Mouse (Mus musculus): Measurements from ENCODE around the gene Wnt4. TPM values are rescaled to one million over a fixed set of nuclear protein-coding genes. Genes with fewer than 3 reads are reported as not detected.

Wnt4 gene
- polyA plus RNA-seq, 1 experiment from 2014 or later: 2.7 TPM

DNA sequence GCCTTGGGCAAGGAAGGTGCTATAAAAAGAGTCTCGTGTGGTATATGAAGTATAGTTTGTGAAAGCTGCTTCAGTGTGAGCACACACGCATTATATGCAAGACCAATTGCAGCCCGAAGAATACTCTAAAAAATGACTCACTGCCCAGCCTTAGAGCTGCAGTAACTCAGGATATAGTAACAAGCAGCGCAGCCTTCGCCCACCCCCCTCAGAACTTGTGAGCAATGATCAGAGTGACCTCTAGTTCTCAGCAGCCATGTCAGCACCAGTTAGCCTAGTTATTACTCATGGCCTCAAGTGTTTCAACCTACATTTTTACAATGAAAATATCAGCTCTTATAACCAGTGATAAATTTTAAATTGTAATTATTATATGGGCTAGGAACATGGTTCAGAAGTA lies 59.2 kb downstream of the Wnt4 start:
- Histone ChIP-seq H3K9me3 (replicated peaks; ENCODE audit: control insufficient read depth, low read length, poor library complexity, severe bottlenecking) (no peaks in the 10 kb centered on the region), H3K4me3 (ENCODE audit: low read depth, low read length) (no peak overlapping the region), H3K36me3 (ENCODE audit: control insufficient read depth, insufficient read depth, low read length) (peaks cover 2% of the 10 kb centered on the region; the same call in 1 of the 2 replicates), H3K9ac (ENCODE audit: low read depth, low read length) (no peak overlapping the region), H3K4me2 (ENCODE audit: low read length) (no peak overlapping the region), H3K4me1 (ENCODE audit: control insufficient read depth, insufficient read depth, low read length) (0 out of 2 replicates have a peak, but pooled peaks cover 3% of the 10 kb centered on the region), H3K27me3 (ENCODE audit: control insufficient read depth, insufficient read depth, low read depth, low read length) (no peaks in the 10 kb centered on the region), H3K27ac (ENCODE audit: low read length) (no peak overlapping the region)
- ATAC-seq: no peak
- WGBS: 92% methylated on average over 5 of the region's 5 CpGs

DNA sequence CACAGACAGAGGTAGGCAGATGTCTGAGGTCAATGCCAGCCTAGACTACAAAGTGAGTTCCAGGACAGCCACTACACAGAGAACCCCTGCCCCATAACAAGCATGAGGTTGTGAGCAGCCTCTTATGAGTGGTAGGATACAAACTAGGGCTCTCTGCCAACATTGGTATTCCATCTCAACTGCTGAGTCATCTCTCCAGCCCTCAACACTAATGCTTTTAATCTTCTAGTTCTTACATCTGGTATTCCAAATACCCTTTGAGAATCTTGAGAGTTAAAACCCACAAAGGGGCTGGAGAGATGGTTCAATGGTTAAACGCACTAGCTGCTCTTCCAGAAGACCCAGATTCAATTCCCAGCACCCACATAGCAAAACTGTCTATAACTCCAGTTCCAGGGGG lies 62.1 kb downstream of the Wnt4 start:
- 81% methylated on average over 1 of the region's 1 CpGs for WGBS
- no peak for ATAC-seq
- 0 out of 2 replicates have a peak, but pooled peaks cover 3% of the 10 kb centered on the region for H3K4me1 ChIP-seq (ENCODE audit: control insufficient read depth, insufficient read depth, low read length)
- H3K27me3 ChIP-seq (ENCODE audit: control insufficient read depth, insufficient read depth, low read depth, low read length): no peaks in the 10 kb centered on the region
- no peak overlapping the region for H3K9ac ChIP-seq (ENCODE audit: low read depth, low read length)
- no peak overlapping the region for H3K4me3 ChIP-seq (ENCODE audit: low read depth, low read length)
- no peaks in the 10 kb centered on the region for H3K9me3 ChIP-seq (replicated peaks; ENCODE audit: control insufficient read depth, low read length, poor library complexity, severe bottlenecking)
- no peak overlapping the region for H3K4me2 ChIP-seq (ENCODE audit: low read length)
- H3K27ac ChIP-seq (ENCODE audit: low read length): no peak overlapping the region
- no peaks in the 10 kb centered on the region for H3K36me3 ChIP-seq (ENCODE audit: control insufficient read depth, insufficient read depth, low read length)

DNA sequence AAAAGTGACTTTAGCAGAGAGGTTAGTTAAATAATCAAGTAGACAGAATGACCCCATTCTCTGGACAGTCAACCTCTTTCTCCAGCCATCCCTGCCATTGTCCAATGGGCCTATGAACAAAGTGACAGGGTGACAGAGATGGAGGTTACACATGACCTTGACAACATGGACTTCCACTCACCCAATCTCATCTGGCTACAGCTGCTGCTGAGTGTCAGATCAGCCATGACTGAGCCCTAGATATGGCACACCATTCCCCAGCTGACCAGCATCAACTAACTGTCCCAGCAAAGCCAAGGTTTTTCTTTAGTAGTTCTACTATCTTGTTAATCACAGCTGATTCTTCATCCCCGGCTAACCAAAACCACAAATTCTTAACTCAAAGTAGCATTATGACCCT lies 65.5 kb downstream of the Wnt4 start:
- Histone ChIP-seq H3K36me3 (ENCODE audit: control insufficient read depth, insufficient read depth, low read length) (no peaks in the 10 kb centered on the region), H3K4me3 (ENCODE audit: low read depth, low read length) (no peak overlapping the region), H3K27ac (ENCODE audit: low read length) (no peak overlapping the region), H3K4me1 (ENCODE audit: control insufficient read depth, insufficient read depth, low read length) (0 out of 2 replicates have a peak, but pooled peaks cover under 1% of the 10 kb centered on the region), H3K4me2 (ENCODE audit: low read length) (no peak overlapping the region), H3K27me3 (ENCODE audit: control insufficient read depth, insufficient read depth, low read depth, low read length) (no peaks in the 10 kb centered on the region), H3K9ac (ENCODE audit: low read depth, low read length) (no peak overlapping the region), H3K9me3 (replicated peaks; ENCODE audit: control insufficient read depth, low read length, poor library complexity, severe bottlenecking) (no peaks in the 10 kb centered on the region)
- ATAC-seq: no peak
- WGBS: 100% methylated on average over 1 of the region's 1 CpGs

DNA sequence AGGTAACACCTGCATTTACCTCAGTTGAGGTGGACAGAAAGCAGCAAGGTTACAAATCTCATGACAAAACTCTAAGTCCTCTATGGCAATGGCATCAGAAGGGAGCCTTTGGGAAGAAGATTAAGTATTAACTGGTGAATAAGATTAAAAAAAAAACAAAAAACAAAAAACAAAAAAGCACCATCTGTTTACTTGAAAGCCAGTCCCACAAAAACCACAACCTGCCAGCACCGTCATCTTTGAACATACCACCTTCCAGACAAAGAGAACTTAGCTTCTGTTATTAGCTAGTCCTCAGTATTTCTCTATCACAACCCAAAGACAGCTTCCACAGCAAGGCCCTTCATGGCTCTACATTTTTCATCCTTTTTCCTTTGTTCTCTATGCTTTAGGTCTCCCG lies 67.8 kb downstream of the Wnt4 start:
- Histone ChIP-seq H3K9ac (ENCODE audit: low read depth, low read length) (no peak overlapping the region), H3K27me3 (ENCODE audit: control insufficient read depth, insufficient read depth, low read depth, low read length) (no peaks in the 10 kb centered on the region), H3K9me3 (replicated peaks; ENCODE audit: control insufficient read depth, low read length, poor library complexity, severe bottlenecking) (no peaks in the 10 kb centered on the region), H3K4me1 (ENCODE audit: control insufficient read depth, insufficient read depth, low read length) (no peaks in the 10 kb centered on the region), H3K4me3 (ENCODE audit: low read depth, low read length) (no peak overlapping the region), H3K36me3 (ENCODE audit: control insufficient read depth, insufficient read depth, low read length) (no peaks in the 10 kb centered on the region), H3K27ac (ENCODE audit: low read length) (no peak overlapping the region), H3K4me2 (ENCODE audit: low read length) (no peak overlapping the region)
- no peak for ATAC-seq
- 85% methylated on average over 2 of the region's 2 CpGs for WGBS

DNA sequence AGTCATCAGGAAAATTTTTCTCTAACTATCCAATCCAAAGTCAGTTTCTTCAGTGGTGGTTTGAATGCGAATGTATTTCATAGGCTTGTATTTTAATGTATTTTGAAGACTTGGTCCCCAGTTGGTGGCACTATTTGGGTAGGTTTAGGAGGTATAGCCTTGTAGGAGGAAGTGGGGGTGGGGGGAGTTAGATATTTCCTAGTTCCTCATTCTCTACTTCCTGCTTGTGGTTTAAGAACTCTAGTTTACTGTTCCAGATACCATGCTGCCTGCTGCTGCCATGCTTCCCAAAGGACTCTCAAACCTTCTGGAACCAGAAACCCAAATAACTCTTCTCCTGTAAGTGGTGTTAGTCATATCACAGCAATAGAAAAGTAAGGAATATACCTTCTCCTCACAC lies 68.5 kb downstream of the Wnt4 start:
- Histone ChIP-seq H3K36me3 (ENCODE audit: control insufficient read depth, insufficient read depth, low read length) (no peaks in the 10 kb centered on the region), H3K4me1 (ENCODE audit: control insufficient read depth, insufficient read depth, low read length) (no peaks in the 10 kb centered on the region), H3K4me2 (ENCODE audit: low read length) (no peak overlapping the region), H3K4me3 (ENCODE audit: low read depth, low read length) (no peak overlapping the region), H3K27ac (ENCODE audit: low read length) (no peak overlapping the region), H3K9ac (ENCODE audit: low read depth, low read length) (no peak overlapping the region), H3K27me3 (ENCODE audit: control insufficient read depth, insufficient read depth, low read depth, low read length) (no peaks in the 10 kb centered on the region), H3K9me3 (replicated peaks; ENCODE audit: control insufficient read depth, low read length, poor library complexity, severe bottlenecking) (no peaks in the 10 kb centered on the region)
- 97% methylated on average over 1 of the region's 1 CpGs for WGBS
- no peak for ATAC-seq

Other genes with a start within 250 kb of the Wnt4 start
- gene Zbtb40, start 228.7 kb upstream of the Wnt4 start, polyA plus RNA-seq (2015; fragmentation: Nextera tagmentation; extraction: Ambion mirVana): 3.6 and 4.6 TPM in 2 replicates
- 1,054 and 1,095 TPM in 2 replicates for gene Cdc42, start 80.2 kb downstream of the Wnt4 start, polyA plus RNA-seq (2015; fragmentation: Nextera tagmentation; extraction: Ambion mirVana)
- gene Cela3a, start 132.3 kb downstream of the Wnt4 start, polyA plus RNA-seq (2015; fragmentation: Nextera tagmentation; extraction: Ambion mirVana): not detected in 2 replicates
- gene Cela3b, start 153.1 kb downstream of the Wnt4 start, polyA plus RNA-seq (2015; fragmentation: Nextera tagmentation; extraction: Ambion mirVana): not detected in 2 replicates
- not detected in 2 replicates for gene 1700013G24Rik, start 175.8 kb downstream of the Wnt4 start, polyA plus RNA-seq (2015; fragmentation: Nextera tagmentation; extraction: Ambion mirVana)
- 3.4 and 3.6 TPM in 2 replicates for gene Hspg2, start 191.3 kb downstream of the Wnt4 start, polyA plus RNA-seq (2015; fragmentation: Nextera tagmentation; extraction: Ambion mirVana)

All from midbrain, embryonic 16.5 days (tissue).